Mouse (Mus musculus): ENCODE data around the gene Mtfr1l. TPM values are rescaled to one million over a fixed set of nuclear protein-coding genes. Genes with fewer than 3 reads are reported as not detected.
"Not testable (repeated sequence)": the region's sequence is repeated elsewhere in the genome, so short reads cannot be mapped to it uniquely, and the experiment has no call there.

Gene Mtfr1l
- polyA plus RNA-seq, 1 experiment from 2014 or later, result 125 TPM

- not testable (repeated sequence) for H3K4me3 ChIP-seq (replicated peaks); ATAC-seq (ENCODE audit: low FRiP score); H3K36me3 ChIP-seq (replicated peaks); H3K27ac ChIP-seq; H3K9ac ChIP-seq; H3K9me3 ChIP-seq; H3K27me3 ChIP-seq; H3K4me2 ChIP-seq
- H3K4me1 ChIP-seq, result peaks cover 20% of the 10 kb centered on the region
- 89% methylated on average over 6 of the region's 6 CpGs for WGBS
Measured at GRCm38 (mm10) chr4:134494161-134494560, 41.0 kb downstream of the Mtfr1l start.

DNA sequence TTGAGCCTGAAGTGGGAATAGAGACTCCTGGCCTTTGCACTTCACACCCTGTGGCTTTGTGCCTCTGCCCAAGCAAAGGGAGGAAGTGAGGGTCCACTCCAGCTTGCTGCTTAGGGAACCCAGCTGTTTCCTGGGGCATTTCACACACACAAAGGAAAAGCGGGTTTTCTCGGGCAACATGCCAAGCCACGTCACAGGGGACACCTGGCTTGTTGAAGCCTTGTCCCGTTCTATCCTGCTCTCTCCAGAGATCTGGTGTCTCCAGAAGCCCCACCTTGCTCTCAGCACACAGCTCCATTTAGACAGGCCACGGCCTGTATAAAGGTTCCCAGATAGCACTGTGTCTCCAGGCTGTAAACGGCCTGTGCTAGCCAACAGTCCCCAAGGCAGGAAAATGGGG, 43.5 kb downstream of the Mtfr1l start:
- Histone ChIP-seq H3K9ac (no peak overlapping the region), H3K9me3 (no peaks in the 10 kb centered on the region), H3K27me3 (peaks cover 2% of the 10 kb centered on the region; the same call in 1 of the 2 replicates), H3K36me3 (replicated peaks) (no peaks in the 10 kb centered on the region), H3K4me2 (no peak overlapping the region), H3K4me1 (peaks cover 10% of the 10 kb centered on the region), H3K4me3 (replicated peaks) (no peak overlapping the region), H3K27ac (no peak overlapping the region)
- WGBS, result 81% methylated on average over 6 of the region's 6 CpGs
- no peak for ATAC-seq (ENCODE audit: low FRiP score)

DNA sequence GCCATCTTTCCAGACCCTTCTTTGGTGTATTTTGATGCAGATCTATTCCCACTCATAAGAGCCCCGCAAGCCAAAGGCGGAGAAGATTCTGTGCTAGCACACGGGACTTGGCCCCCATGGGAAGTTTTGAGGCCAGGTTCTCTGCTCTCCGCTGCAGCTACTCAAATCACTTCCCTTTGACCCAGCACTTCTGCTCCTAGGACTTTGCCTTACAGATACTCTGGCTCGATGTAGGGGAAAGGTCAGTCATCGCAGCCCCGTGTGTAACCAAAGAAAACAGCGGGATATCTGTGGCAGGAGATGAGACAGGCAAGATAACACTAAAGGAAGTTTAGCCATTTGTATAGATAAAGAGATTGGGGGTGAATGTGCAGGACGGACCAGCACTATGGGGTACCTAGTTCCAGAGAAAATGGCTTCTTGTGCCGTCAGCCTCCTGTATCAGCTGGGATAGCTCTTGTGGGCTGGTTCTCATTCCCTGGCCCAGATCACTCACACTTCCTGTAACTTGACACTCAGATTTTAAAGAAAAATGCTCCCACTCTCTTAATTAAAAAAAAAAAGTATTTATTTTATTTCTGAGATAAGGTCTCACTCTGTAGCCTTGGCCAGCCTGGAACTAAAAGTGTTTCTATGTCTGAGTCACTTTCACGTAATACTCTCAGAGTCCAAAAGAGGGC, 45.1 kb downstream of the Mtfr1l start:
- no peak for ATAC-seq (ENCODE audit: low FRiP score)
- H3K4me1 ChIP-seq, result peaks cover 5% of the 10 kb centered on the region
- no peak overlapping the region for H3K4me3 ChIP-seq (replicated peaks)
- no peak overlapping the region for H3K9ac ChIP-seq
- H3K27ac ChIP-seq, result no peak overlapping the region
- 90% methylated on average over 11 of the region's 11 CpGs for WGBS
- H3K36me3 ChIP-seq (replicated peaks), result no peaks in the 10 kb centered on the region
- no peaks in the 10 kb centered on the region for H3K27me3 ChIP-seq
- H3K4me2 ChIP-seq, result no peak overlapping the region
- no peaks in the 10 kb centered on the region for H3K9me3 ChIP-seq

- Histone ChIP-seq H3K27ac (no peak overlapping the region), H3K27me3 (no peaks in the 10 kb centered on the region), H3K9me3 (no peaks in the 10 kb centered on the region), H3K4me3 (replicated peaks) (no peak overlapping the region), H3K4me2 (no peak overlapping the region), H3K36me3 (replicated peaks) (no peaks in the 10 kb centered on the region), H3K9ac (no peak overlapping the region), H3K4me1 (no peaks in the 10 kb centered on the region; the same call in 1 of the 2 replicates)
- 92% methylated on average over 5 of the region's 5 CpGs for WGBS
- no peak for ATAC-seq (ENCODE audit: low FRiP score)
Measured at GRCm38 (mm10) chr4:134488211-134488610, 47.0 kb downstream of the Mtfr1l start.

DNA sequence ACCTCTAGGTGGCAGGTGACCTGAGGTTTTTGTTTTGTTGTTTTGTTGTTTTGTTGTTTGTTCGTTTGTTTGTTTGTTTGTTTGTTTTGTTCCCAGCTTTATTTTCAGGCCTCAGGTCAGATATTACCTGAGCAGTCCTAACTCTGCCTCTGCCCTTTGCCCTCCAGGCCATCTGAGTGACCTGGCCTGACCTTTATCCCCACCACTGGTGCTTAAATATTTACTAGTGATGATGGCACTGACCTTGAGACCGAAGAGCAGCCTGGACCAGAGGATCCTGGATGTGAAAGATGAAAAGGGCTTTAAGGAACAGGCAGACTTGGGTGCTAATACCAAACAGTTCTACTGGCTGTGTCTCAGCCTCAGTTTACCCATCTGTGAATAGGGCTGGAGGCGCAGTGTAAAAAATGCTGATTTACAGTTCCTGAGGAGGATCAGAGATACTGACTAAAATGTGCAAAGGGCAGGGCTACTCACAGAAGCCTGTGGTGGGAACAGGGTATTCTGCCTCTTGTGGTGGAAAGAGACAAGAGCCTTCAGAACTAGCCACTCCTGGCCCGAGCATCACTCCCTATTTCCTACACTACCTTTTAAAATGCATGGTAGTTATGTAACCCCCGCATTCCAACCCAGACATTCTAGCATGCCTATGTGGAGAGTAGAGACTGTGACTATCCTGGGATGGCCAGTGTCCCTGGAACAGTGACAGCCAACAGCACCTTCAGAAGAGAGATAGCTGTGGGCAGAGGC, 49.9 kb downstream of the Mtfr1l start:
- Histone ChIP-seq H3K4me3 (replicated peaks) (no peak overlapping the region), H3K9me3 (no peaks in the 10 kb centered on the region), H3K36me3 (replicated peaks) (no peaks in the 10 kb centered on the region), H3K4me2 (no peak overlapping the region), H3K27me3 (peaks cover 5% of the 10 kb centered on the region; the same call in 1 of the 2 replicates), H3K9ac (no peak overlapping the region), H3K27ac (no peak overlapping the region), H3K4me1 (no peaks in the 10 kb centered on the region)
- 92% methylated on average over 5 of the region's 5 CpGs for WGBS
- no peak for ATAC-seq (ENCODE audit: low FRiP score)

- H3K4me1 ChIP-seq, result no peaks in the 10 kb centered on the region
- H3K9ac ChIP-seq, result no peak overlapping the region
- H3K27me3 ChIP-seq, result peaks cover 5% of the 10 kb centered on the region; the same call in 1 of the 2 replicates
- H3K4me3 ChIP-seq (replicated peaks), result no peak overlapping the region
- ATAC-seq (ENCODE audit: low FRiP score), result no peak
- 88% methylated on average over 10 of the region's 10 CpGs for WGBS
- H3K9me3 ChIP-seq, result no peaks in the 10 kb centered on the region
- H3K27ac ChIP-seq, result no peak overlapping the region
- no peaks in the 10 kb centered on the region for H3K36me3 ChIP-seq (replicated peaks)
- H3K4me2 ChIP-seq, result no peak overlapping the region
Measured at GRCm38 (mm10) chr4:134484231-134484630, 51.0 kb downstream of the Mtfr1l start.

GRCm38 (mm10) chr4:134483696-134484095, 51.5 kb downstream of the Mtfr1l start:
- 62% methylated on average over 6 of the region's 6 CpGs for WGBS
- Histone ChIP-seq H3K9ac (no peak overlapping the region), H3K4me1 (peaks cover 2% of the 10 kb centered on the region; the same call in 1 of the 2 replicates), H3K27ac (no peak overlapping the region), H3K4me2 (no peak overlapping the region), H3K9me3 (no peaks in the 10 kb centered on the region), H3K36me3 (replicated peaks) (no peaks in the 10 kb centered on the region), H3K27me3 (peaks cover 5% of the 10 kb centered on the region; the same call in 1 of the 2 replicates), H3K4me3 (replicated peaks) (no peak overlapping the region)
- ATAC-seq (ENCODE audit: low FRiP score), result no peak

GRCm38 (mm10) chr4:134483078-134483688, 52.0 kb downstream of the Mtfr1l start:
- Histone ChIP-seq H3K9ac (no peak overlapping the region), H3K36me3 (replicated peaks) (no peaks in the 10 kb centered on the region), H3K27me3 (peaks cover 5% of the 10 kb centered on the region; the same call in 1 of the 2 replicates), H3K4me2 (no peak overlapping the region), H3K4me3 (replicated peaks) (no peak overlapping the region), H3K9me3 (no peaks in the 10 kb centered on the region), H3K4me1 (peaks cover 7% of the 10 kb centered on the region), H3K27ac (no peak overlapping the region)
- WGBS, result 65% methylated on average over 6 of the region's 6 CpGs
- no peak for ATAC-seq (ENCODE audit: low FRiP score)

DNA sequence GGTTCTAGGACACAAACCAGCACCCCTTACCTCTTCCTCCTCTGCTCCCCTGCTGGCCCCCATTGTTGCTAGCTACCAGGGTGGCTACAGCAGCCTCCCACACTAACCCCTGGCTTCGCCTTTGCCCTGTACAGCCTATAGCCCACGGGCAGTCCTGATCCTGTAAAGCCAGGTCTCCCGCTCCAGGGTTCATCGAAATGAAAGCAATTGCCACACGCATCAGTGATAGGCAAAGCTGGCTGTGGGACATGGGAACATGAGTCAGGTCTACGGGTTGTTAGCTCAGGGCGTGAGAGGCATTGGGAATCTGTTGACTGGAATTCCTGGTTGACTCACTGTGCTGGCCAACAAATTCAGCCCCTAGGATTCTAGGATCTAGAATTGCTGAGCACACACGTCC, 52.7 kb downstream of the Mtfr1l start:
- Histone ChIP-seq H3K4me3 (replicated peaks) (no peak overlapping the region), H3K9me3 (no peaks in the 10 kb centered on the region), H3K27ac (no peak overlapping the region), H3K27me3 (peaks cover 5% of the 10 kb centered on the region; the same call in 1 of the 2 replicates), H3K9ac (no peak overlapping the region), H3K4me1 (peaks cover 9% of the 10 kb centered on the region), H3K4me2 (no peak overlapping the region), H3K36me3 (replicated peaks) (peaks cover 4% of the 10 kb centered on the region; the same call in 1 of the 2 replicates)
- ATAC-seq (ENCODE audit: low FRiP score), result no peak
- WGBS, result 87% methylated on average over 8 of the region's 8 CpGs

GRCm38 (mm10) chr4:134481270-134481669, 53.9 kb downstream of the Mtfr1l start:
- H3K4me3 ChIP-seq (replicated peaks), result no peak overlapping the region
- H3K9me3 ChIP-seq, result no peaks in the 10 kb centered on the region
- H3K4me2 ChIP-seq, result no peak overlapping the region
- H3K4me1 ChIP-seq, result peaks cover 9% of the 10 kb centered on the region
- peaks cover 5% of the 10 kb centered on the region; the same call in 1 of the 2 replicates for H3K27me3 ChIP-seq
- no peak overlapping the region for H3K27ac ChIP-seq
- ATAC-seq (ENCODE audit: low FRiP score), result no peak
- peaks cover 16% of the 10 kb centered on the region for H3K36me3 ChIP-seq (replicated peaks)
- no peak overlapping the region for H3K9ac ChIP-seq
- 65% methylated on average over 6 of the region's 6 CpGs for WGBS

DNA sequence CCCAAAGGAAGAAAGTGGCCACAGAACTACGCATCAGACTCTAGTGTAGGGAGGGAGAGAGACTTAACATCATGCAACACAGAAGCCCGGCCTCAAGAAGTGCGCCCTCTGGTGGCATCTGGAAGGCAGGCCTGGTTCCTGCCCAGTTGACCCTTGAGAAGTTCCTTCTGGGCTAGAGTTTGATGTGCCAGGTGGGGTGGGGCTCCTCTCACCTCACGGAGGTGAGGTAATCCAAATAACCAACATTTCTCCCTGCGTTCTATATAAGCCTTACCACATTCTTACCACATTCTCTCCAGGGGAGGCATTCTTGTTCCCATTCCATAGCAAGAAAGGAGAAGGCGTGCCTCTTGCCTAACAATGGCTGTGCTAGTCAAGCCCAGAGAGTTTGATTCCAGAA, 54.3 kb downstream of the Mtfr1l start:
- no peak for ATAC-seq (ENCODE audit: low FRiP score)
- Histone ChIP-seq H3K4me2 (no peak overlapping the region), H3K36me3 (replicated peaks) (peaks cover 20% of the 10 kb centered on the region), H3K9me3 (no peaks in the 10 kb centered on the region), H3K27ac (no peak overlapping the region), H3K4me1 (peaks cover 9% of the 10 kb centered on the region), H3K27me3 (peaks cover 5% of the 10 kb centered on the region; the same call in 1 of the 2 replicates), H3K9ac (no peak overlapping the region), H3K4me3 (replicated peaks) (no peak overlapping the region)
- 21% methylated on average over 6 of the region's 6 CpGs for WGBS

GRCm38 (mm10) chr4:134479839-134480238, 55.3 kb downstream of the Mtfr1l start:
- Histone ChIP-seq H3K27me3 (peaks cover 5% of the 10 kb centered on the region; the same call in 1 of the 2 replicates), H3K9me3 (no peaks in the 10 kb centered on the region), H3K4me3 (replicated peaks) (no peak overlapping the region), H3K4me1 (peaks cover 9% of the 10 kb centered on the region), H3K4me2 (no peak overlapping the region), H3K27ac (no peak overlapping the region), H3K36me3 (replicated peaks) (peaks cover 30% of the 10 kb centered on the region), H3K9ac (no peak overlapping the region)
- 89% methylated on average over 4 of the region's 4 CpGs for WGBS
- no peak for ATAC-seq (ENCODE audit: low FRiP score)
